Mouse (Mus musculus) myocyte (in vitro differentiated cells): ENCODE data around the gene Atp5c1. TPM values are rescaled to one million over a fixed set of nuclear protein-coding genes. Genes with fewer than 3 reads are reported as not detected.

ENCODE experiments used
- H3K27me3 ChIP-seq: one replicate; pipeline ENCODE4 v1.6.1; 2011; ENCODE audit not compliant: control insufficient read depth, insufficient read depth, insufficient read length
- H3K36me3 ChIP-seq: one replicate; pipeline ENCODE4 v1.6.1; 2011; ENCODE audit not compliant: control insufficient read depth, insufficient read depth
- H3K4me2 ChIP-seq: one replicate; pipeline ENCODE4 v1.6.1; 2011; ENCODE audit warnings: low read depth, control low read depth
- H3K4me3 ChIP-seq: one replicate; pipeline ENCODE4 v1.5.1; 2011; ENCODE audit warnings: mild to moderate bottlenecking, control low read depth, moderate library complexity
- H3K79me2 ChIP-seq: one replicate; pipeline ENCODE4 v1.6.1; 2011; ENCODE audit not compliant: control insufficient read depth, insufficient read depth
- H3ac ChIP-seq: one replicate; pipeline ENCODE4 v1.6.1; 2011; ENCODE audit not compliant: control insufficient read depth, insufficient read length
- CEBPB ChIP-seq: IDR thresholded peaks from 2 replicates; pipeline ENCODE4 v1.6.1; 2011; ENCODE audit warnings: mild to moderate bottlenecking, moderate library complexity; ENCODE audit not compliant: poor library complexity, insufficient read depth, severe bottlenecking
- E2F4 ChIP-seq: IDR thresholded peaks from one replicate; pipeline ENCODE4 v1.6.1; 2011; ENCODE audit warnings: mild to moderate bottlenecking, control low read depth, moderate library complexity; ENCODE audit not compliant: insufficient read depth
- MAX ChIP-seq: IDR thresholded peaks from one replicate; pipeline ENCODE4 v1.6.1; 2011; ENCODE audit warnings: low read depth, mild to moderate bottlenecking, control low read depth
- MYOD1 ChIP-seq, 3 experiments: IDR thresholded peaks; one replicate each; pipeline ENCODE4 v1.6.1; 2011; ENCODE audit warnings: control low read depth in 2 of 3, low read depth in 2 of 3, mild to moderate bottlenecking in 2 of 3, moderate library complexity in 1 of 3; ENCODE audit not compliant: insufficient read length in 2 of 3, control insufficient read depth in 1 of 3
- MYOG ChIP-seq, 3 experiments: IDR thresholded peaks; one replicate each; pipeline ENCODE4 v1.6.1; 2011; ENCODE audit warnings: control low read depth in 2 of 3, low read depth in 2 of 3, mild to moderate bottlenecking in 2 of 3; ENCODE audit not compliant: insufficient read length in 2 of 3, control insufficient read depth in 1 of 3, insufficient read depth in 1 of 3
- POLR2A ChIP-seq: IDR thresholded peaks from one replicate; pipeline ENCODE4 v1.6.1; 2011; ENCODE audit warnings: low read depth, mild to moderate bottlenecking, control low read depth, moderate library complexity; ENCODE audit not compliant: insufficient read length
- POLR2AphosphoS2 ChIP-seq: IDR thresholded peaks from one replicate; pipeline ENCODE4 v1.6.1; 2011; ENCODE audit warnings: low read depth, control low read depth; ENCODE audit not compliant: insufficient read length
- REST ChIP-seq: IDR thresholded peaks from one replicate; pipeline ENCODE4 v1.6.1; 2011; ENCODE audit warnings: mild to moderate bottlenecking, control low read depth, moderate library complexity; ENCODE audit not compliant: insufficient read depth, insufficient read length
- SRF ChIP-seq: IDR thresholded peaks from one replicate; pipeline ENCODE4 v1.6.1; 2011; ENCODE audit warnings: low read depth; ENCODE audit not compliant: control insufficient read depth, insufficient read length
- TCF12 ChIP-seq: IDR thresholded peaks from one replicate; pipeline ENCODE4 v1.6.1; 2011; ENCODE audit warnings: mild to moderate bottlenecking, control low read depth; ENCODE audit not compliant: poor library complexity, insufficient read depth, severe bottlenecking
- TCF3 ChIP-seq: IDR thresholded peaks from one replicate; pipeline ENCODE4 v1.6.1; 2011; ENCODE audit warnings: low read depth, control low read depth; ENCODE audit not compliant: insufficient read length
- USF1 ChIP-seq: IDR thresholded peaks from one replicate; pipeline ENCODE4 v1.6.1; 2011; ENCODE audit warnings: low read depth, mild to moderate bottlenecking, control low read depth, moderate library complexity
- polyA plus RNA-seq: library from polyadenylated mRNA; unstranded; fragments of >200 nt; fragmentation: generic; extraction: Trizol; gene quantifications from one replicate; pipeline ENCODE4 v1.2.1, GENCODE M21; 2012; ENCODE audit warnings: missing spikeins

Atp5c1 gene
- polyA plus RNA-seq, 1 experiment = 593 TPM

DNA sequence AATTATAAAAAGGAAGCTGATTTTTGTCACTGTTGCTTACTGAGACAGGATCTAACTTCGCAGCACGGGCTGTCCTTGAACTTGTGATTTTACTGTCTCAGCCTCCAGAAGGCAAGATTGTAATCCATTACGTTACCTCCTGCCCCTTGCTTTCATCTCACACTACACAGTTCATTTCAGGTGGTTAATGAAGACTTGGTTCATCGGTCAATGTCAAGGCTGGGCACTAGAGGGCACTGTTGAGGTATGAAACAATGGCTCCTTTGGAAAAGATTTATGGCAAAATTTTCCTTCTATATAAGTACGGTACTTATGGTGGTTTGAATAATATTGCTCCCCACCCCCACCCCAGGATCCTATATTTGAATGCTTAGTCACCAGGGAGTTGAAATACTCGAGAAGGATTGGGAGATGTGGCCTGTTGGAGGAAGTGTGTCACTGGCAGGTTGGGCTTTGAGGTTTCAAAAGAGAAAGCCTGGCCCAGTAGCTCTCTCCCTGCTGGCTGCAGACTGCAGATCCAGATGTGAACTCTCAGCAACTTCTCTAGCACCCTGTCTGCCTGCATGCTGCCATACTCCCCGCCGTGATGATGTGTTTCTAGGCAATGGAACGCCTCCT lies 18.4 kb upstream of the Atp5c1 start:
- H3ac ChIP-seq = no peak overlapping the region
- H3K79me2 ChIP-seq = no peaks in the 10 kb centered on the region
- TF ChIP-seq POLR2AphosphoS2 (no peak), USF1 (no peak), MYOG (IDR thresholded peaks at IDR 0.05; ENCODE audit: control insufficient read depth in 1 of 3, insufficient read depth in 1 of 3, insufficient read length in 2 of 3, low read depth in 2 of 3) (no peak), E2F4 (no peak), TCF12 (no peak), REST (no peak), MYOD1 (IDR thresholded peaks at IDR 0.05; ENCODE audit: control insufficient read depth in 1 of 3, insufficient read length in 2 of 3, low read depth in 2 of 3) (no peak), MAX (no peak), TCF3 (no peak), POLR2A (no peak), SRF (no peak), CEBPB (no peak)
- H3K4me2 ChIP-seq = no peak overlapping the region
- no peaks in the 10 kb centered on the region for H3K27me3 ChIP-seq
- H3K36me3 ChIP-seq = no peaks in the 10 kb centered on the region
- no peak overlapping the region for H3K4me3 ChIP-seq

DNA sequence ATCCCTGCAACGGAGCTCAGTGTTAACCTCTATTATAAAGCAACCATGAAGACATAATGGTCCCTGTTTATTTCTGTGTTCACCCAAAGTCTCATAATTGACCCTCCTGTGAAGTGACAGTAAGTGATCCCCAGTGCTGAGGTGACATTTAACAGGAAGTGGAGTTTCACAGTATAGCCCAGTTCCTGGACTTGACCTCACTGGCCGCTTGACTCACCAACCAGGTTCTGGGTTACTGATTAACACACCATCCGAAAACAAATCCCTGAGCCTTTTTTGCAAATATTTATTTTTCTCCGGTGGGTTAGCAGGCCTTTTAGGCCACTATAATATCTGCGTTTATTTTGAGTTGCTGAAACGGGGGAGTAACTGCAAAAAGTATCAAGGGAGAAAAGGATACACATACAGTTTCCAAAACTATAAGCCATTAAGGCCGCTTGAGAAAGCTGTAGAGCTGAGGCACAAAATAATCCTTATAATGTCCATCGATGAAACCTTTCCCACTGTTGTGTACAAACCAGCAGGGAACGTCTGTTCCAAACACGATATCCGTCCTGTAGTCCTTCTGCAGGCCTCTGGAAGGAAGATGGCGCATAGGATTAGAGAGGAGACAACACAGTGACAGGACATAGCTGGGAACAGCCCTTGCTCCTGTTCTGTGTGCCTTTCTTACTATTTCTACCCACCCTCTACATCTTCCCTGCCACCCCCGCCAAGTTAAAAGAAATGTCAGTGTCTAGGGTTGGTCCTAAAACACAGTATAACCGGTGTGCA lies 14.2 kb upstream of the Atp5c1 start:
- no peak overlapping the region for H3ac ChIP-seq

DNA sequence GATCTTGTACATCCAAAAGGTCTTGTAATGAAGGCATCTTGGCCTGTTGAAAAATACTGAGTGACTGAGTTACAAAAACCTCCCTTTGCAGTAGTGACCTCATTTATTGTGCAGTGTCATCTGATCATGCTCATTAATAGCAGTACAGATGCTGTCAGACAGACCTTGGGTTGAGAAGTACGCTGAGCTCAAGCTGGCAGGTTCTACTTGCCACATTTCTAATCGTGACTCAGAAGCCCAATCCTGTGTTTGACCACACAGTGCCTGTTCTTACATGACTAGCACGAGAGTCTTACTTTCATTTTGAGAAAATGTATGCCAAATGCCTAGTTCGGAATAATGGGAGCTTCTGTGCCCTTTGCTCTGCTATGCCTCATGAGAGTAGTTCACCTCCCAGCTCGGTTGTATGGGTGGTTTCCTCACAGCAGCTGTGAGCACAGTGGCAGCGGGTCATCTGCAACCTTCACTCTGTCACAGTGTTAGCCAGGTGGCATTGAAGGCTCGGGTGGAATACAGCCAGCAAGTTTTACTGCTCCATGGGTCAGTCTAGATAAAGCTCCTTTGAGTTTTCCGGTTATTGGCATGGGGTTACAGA lies 7.0 kb upstream of the Atp5c1 start:
- Histone ChIP-seq H3K79me2 (peaks cover 44% of the 10 kb centered on the region), H3K4me3 (no peak overlapping the region), H3K36me3 (peaks cover 30% of the 10 kb centered on the region), H3K27me3 (no peaks in the 10 kb centered on the region), H3K4me2 (no peak overlapping the region), H3ac (no peak overlapping the region)
- TF ChIP-seq REST = no peak
- TF ChIP-seq MAX = no peak
- no peak for TF ChIP-seq SRF
- TF ChIP-seq MYOD1 (IDR thresholded peaks at IDR 0.05; ENCODE audit: control insufficient read depth in 1 of 3, insufficient read length in 2 of 3, low read depth in 2 of 3) = peak in 1 of 3 experiments; percentile 10
- TF ChIP-seq TCF3 = no peak
- no peak for TF ChIP-seq POLR2A
- TF ChIP-seq MYOG (IDR thresholded peaks at IDR 0.05; ENCODE audit: control insufficient read depth in 1 of 3, insufficient read depth in 1 of 3, insufficient read length in 2 of 3, low read depth in 2 of 3) = peak in 1 of 3 experiments; percentile 11
- no peak for TF ChIP-seq USF1

More for the DNA sequence above, 14.2 kb upstream of the Atp5c1 start:
- H3K36me3 ChIP-seq = peaks cover 24% of the 10 kb centered on the region
- no peaks in the 10 kb centered on the region for H3K79me2 ChIP-seq
- H3K27me3 ChIP-seq = no peaks in the 10 kb centered on the region
- no peak for TF ChIP-seq REST
- TF ChIP-seq POLR2AphosphoS2 = no peak
- no peak for TF ChIP-seq TCF3
- TF ChIP-seq MYOG (IDR thresholded peaks at IDR 0.05; ENCODE audit: control insufficient read depth in 1 of 3, insufficient read depth in 1 of 3, insufficient read length in 2 of 3, low read depth in 2 of 3) = no peak
- TF ChIP-seq TCF12 = no peak
- TF ChIP-seq SRF = no peak
- no peak for TF ChIP-seq POLR2A
- TF ChIP-seq MAX = no peak
- H3K4me2 ChIP-seq = no peak overlapping the region
- H3K4me3 ChIP-seq = no peak overlapping the region

DNA sequence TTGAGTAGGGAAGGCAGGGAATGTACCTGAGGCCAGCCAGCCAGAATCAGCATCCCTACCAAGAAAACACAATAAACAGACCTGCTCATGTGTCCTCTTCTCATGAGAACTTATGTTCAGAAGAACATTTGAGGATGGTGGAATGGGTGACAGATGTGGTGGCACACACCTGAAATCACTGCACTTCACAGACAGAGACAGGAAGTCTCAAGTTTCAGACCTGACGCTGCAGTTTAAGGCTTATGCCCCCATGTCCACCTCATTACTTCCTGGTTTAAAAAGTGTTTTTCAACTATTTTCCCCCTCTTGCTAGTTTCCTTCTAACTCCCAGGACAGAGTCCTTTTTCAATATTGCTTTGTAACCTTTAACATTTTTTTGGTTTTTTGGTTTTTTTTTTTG lies 2.4 kb upstream of the Atp5c1 start:
- Histone ChIP-seq H3K4me3 (no peak overlapping the region), H3K79me2 (peaks cover 75% of the 10 kb centered on the region), H3ac (no peak overlapping the region), H3K4me2 (no peak overlapping the region), H3K27me3 (no peaks in the 10 kb centered on the region), H3K36me3 (peaks cover 7% of the 10 kb centered on the region)
- TF ChIP-seq POLR2A = no peak

DNA sequence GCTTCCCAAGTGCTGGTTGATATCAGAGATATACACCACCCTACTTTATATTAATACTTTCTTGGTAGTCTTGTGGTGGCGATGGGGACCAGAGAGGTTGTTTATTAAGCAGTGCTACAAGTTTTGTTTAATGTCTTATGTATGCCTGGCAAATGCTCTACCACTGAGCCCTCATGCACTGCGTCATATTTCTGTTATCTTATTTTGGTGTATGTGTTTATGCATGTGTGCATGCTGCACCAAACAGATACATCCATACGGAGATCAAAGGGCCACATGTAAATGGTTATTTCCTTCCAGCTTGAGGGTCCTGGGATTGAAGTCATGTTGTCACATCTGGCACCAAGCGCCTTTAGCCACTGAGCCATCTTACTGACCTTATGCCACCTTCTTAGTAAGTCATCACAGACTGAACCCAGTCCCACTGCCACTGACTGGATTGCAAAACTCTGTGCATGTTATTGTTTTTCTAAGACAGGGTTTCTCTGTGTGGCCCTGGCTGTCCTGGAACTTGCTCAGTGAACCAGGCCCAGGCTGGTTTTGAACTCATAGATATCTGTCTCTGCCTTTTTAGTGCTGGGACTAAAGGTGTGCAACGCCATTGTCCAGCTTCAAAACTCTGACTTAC lies 1.3 kb upstream of the Atp5c1 start:
- Histone ChIP-seq H3K36me3 (peaks cover 2% of the 10 kb centered on the region), H3K79me2 (peaks cover 87% of the 10 kb centered on the region), H3K4me2 (peak overlapping the region; percentile 84), H3K27me3 (no peaks in the 10 kb centered on the region), H3K4me3 (peak overlapping the region; percentile 87), H3ac (no peak overlapping the region)
- TF ChIP-seq MYOG (IDR thresholded peaks at IDR 0.05; ENCODE audit: control insufficient read depth in 1 of 3, insufficient read depth in 1 of 3, insufficient read length in 2 of 3, low read depth in 2 of 3) (no peak), CEBPB (no peak), REST (no peak), TCF12 (no peak), MAX (no peak)
